Mouse (Mus musculus): Measurements from ENCODE around the gene Tubb3.
A peak's percentile ranks its signal among the peaks of the same experiment; 100 is the strongest.
"Not testable (repeated sequence)": the region's sequence is repeated elsewhere in the genome, so short reads cannot be mapped to it uniquely, and the experiment has no call there.

The Tubb3 gene

GRCm38 (mm10) chr8:123412560-123413170, 1.4 kb downstream of the Tubb3 start:
- DNase-seq = peak in 1 of 2 experiments; percentile 39

- DNase-seq = no peak
Observed at GRCm38 (mm10) chr8:123414255-123414654, 3.0 kb downstream of the Tubb3 start.

- DNase-seq = not testable (repeated sequence)
Observed at GRCm38 (mm10) chr8:123414997-123415696, 3.9 kb downstream of the Tubb3 start.

- no peak for DNase-seq
Observed at GRCm38 (mm10) chr8:123415967-123416943, 5.0 kb downstream of the Tubb3 start.

- no peak for DNase-seq
Observed at GRCm38 (mm10) chr8:123416944-123417555, 5.8 kb downstream of the Tubb3 start.

DNA sequence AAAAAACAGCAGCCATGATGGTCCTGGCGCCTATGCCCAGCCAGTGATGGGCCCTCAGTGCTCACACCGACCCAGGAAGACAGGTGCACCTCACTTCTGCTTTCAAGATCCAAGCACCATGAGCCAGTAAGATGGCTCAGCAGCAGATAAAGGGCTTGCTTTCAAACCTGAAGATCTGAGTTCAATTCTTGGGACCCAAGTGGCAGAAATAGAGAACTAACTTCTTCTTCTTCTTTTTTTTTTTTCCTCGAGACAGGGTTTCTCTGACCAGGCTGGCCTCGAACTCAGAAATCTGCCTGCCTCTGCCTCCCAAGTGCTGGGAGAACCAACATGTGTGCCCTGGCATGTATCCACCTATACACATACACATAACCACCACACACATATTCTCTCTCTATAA, 8.5 kb downstream of the Tubb3 start:
- no peak for DNase-seq

- no peak for DNase-seq
Observed at GRCm38 (mm10) chr8:123420525-123421281, 9.5 kb downstream of the Tubb3 start.

- no peak for DNase-seq
Observed at GRCm38 (mm10) chr8:123421325-123421724, 10.1 kb downstream of the Tubb3 start.

- DNase-seq = no peak
Observed at GRCm38 (mm10) chr8:123422056-123422780, 11.0 kb downstream of the Tubb3 start.

GRCm38 (mm10) chr8:123422781-123423159, 11.5 kb downstream of the Tubb3 start:
- DNase-seq = no peak

DNA sequence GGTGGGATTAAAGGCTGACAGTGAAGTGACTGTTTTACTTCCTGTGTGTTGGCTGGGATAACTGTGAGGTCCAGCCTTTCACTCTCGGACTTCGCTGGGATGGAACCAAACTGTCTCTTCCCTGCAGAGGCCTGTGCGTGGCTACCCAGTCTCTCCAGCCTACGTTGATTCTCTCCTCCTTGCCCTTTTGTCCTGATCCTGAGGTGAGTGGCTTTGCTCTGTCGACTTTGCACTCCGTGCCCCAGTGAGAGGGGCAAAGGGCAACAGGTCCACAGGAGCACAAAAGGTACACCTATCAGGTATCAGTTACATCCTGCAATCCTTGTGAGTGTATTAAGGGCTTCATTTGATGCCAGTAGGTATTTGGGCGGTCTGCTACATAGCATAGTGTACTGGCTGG, 12.2 kb downstream of the Tubb3 start, which contains the start of gene Def8:
Gene Def8, plus strand, starts transcription at position 87 of the 400 bp plus-strand sequence.
- DNase-seq = no peak

DNA sequence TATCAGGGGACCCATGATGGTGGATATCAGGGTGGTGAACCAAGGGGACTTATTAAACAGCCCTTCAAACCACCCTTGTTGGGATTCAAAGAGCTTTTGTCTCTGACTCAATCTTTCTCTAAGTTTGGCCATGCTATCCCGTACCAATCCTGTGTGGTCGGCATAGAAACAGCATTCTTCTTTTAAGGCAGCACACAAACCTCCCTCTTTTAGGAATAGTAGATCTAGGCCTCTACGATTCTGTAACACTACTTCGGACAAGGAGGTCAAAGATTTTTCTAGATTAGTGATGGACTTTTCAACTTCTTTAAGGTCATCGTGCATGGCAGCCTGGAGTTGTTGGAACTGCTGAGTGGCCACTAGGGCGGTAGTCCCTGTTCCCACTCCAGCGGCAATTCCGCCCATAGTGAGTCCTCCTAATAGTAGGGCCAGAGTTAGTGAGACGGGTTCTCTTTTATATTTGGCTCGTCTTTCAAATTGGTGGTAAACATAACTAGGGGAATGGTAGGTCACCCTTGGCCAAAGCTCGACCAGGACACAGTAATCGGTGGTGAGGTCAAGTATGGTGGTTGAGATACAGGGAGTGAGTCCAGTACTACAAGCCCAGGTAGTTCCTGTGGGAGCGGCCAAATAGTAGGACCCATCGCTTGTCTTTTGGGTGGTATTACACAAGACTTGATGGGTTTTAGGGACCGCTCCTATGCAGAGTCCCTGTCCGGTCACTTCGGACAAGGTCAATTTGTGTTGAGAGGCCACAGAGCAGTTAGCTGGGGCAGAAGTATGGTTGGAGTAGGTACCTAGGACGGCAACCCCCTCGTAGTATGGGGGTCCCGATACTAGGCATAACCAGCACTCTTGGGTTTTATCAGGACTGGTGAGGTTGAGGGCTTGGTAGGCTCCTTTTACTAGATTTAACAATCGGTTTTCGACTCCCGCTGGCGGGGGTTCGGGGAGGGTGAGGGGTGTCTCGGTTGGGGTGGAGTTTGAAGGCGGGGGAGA, 15.6 kb downstream of the Tubb3 start:
- DNase-seq = no peak

DNA sequence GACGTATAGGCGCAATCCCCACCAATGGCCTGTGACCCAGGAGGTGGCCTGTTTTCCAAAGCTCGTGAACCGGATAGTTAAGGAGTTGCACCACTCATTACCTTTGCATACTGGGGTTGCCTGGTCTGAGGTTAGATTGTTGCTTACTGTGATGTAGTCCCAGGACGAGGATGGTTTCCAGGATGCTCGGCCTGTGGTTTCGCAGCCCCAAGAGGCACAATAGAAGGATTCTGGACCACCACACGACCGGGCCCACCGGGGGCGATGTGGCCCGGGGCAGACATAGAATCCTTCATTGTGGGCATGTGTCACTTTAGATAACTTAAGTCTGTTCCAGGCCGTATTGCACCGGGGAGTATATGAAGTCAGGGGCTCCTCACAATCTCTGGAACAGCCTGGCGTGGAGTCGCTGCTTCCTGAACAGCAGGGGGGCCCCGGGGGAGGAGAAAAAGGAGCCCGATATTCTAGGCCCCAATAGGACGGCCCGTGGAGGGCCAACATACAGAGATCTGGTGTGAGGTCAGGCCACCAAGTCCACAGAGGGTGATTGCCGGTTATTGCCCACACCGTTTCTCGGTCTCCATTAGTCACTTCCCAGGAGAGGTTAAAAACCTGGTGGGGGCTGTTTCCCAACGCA, 16.5 kb downstream of the Tubb3 start:
- no peak for DNase-seq

- DNase-seq = no peak
Observed at GRCm38 (mm10) chr8:123428343-123428893, 17.2 kb downstream of the Tubb3 start.

DNA sequence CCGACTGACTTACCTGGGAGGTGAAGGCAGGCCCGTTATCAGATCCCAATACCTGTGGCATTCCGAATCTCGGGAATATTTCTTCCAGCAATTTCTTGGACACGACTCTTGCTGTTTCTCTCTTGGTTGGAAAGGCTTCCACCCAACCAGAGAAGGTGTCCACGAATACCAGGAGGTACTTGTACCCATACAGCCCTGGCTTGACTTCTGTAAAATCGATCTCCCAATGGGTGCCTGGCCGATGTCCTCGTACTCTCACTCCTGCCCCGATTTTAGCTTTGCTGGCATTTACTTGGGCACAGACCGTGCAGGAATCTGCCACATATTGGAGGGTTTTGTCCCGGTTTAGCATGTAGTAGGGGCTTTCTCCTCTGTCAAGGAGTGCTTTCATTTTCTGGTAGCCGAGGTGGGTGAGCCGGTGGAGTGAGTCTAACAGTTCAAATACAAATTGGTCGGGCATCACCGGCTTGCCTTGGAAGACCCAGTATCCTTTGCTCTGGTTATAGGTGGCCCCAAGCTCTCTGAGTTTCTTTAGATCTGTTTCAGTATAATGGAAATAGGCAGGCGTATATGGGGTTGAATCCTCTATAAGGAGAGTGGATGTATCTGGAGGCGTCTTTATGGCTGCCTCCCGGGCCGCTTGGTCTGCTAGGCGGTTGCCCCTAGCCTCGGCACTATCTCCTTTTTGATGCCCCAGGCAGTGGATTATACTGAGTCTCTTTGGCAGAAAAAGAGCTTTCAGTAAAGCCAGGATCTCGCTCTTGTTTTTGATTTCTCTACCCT, 17.9 kb downstream of the Tubb3 start:
- no peak for DNase-seq

GRCm38 (mm10) chr8:123429722-123430013, 18.4 kb downstream of the Tubb3 start:
- not testable (repeated sequence) for DNase-seq

DNA sequence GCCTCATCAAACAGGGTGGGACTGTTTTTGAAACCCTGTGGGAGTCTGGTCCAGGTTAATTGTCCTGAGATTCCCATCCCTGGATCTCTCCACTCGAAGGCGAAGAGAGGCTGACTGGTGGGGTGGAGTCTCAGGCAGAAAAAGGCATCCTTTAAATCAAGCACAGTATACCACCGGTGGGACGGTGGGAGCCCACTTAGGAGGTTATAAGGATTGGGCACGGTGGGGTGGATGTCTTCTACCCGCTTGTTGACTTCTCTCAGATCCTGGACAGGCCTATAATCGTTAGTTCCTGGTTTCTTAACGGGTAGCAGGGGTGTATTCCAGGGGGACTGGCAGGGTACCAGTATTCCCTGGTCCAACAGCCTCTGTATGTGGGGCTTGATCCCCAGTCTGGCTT, 19.7 kb downstream of the Tubb3 start:
- not testable (repeated sequence) for DNase-seq

- no peak for DNase-seq
Observed at GRCm38 (mm10) chr8:123431616-123432365, 20.6 kb downstream of the Tubb3 start.
